Mouse (Mus musculus) G1E (cell line): ENCODE measurements around the gene Ckap2l.

Experiments
- CTCF ChIP-seq: IDR thresholded peaks from 2 replicates; pipeline ENCODE4 v1.5.1; 2012; ENCODE audit warnings: low read depth, low read length, inconsistent platforms, mixed read lengths
- TAL1 ChIP-seq: conservative IDR thresholded peaks from 2 replicates; pipeline ENCODE4 v1.6.1; 2012; ENCODE audit warnings: low read depth, low read length, inconsistent platforms, mixed read lengths

DNA sequence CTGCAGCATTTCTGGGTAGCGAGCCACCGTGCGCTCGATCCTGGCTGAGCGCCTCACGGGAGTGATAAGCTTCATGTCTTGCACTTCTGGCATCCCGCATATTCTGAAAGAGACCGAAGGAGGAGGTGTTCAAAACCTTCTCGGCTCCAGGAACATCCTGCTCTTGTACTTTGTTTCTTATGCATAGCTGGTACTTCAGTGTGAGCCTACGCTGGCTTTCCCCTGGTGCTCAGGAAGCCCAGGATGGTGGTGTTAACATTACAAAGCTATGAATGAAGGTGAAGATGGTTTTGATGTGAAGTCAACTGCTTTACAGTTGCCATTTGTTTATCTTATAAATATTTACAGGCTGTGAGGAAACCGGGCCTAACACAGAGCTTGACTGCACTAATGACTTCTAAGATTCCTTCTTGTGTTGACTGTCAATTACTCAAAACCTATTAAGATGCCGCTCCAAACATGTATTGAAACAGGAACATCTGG, 27.8 kb downstream of the Ckap2l start:
- TF ChIP-seq TAL1: no peak
- TF ChIP-seq CTCF: no peak
